Mouse (Mus musculus): ENCODE data around the gene AU021092. TPM values are rescaled to one million over a fixed set of nuclear protein-coding genes. Genes with fewer than 3 reads are reported as not detected.

AU021092 gene
- polyA plus RNA-seq, 1 experiment from 2014 or later: 26.9 TPM

DNA sequence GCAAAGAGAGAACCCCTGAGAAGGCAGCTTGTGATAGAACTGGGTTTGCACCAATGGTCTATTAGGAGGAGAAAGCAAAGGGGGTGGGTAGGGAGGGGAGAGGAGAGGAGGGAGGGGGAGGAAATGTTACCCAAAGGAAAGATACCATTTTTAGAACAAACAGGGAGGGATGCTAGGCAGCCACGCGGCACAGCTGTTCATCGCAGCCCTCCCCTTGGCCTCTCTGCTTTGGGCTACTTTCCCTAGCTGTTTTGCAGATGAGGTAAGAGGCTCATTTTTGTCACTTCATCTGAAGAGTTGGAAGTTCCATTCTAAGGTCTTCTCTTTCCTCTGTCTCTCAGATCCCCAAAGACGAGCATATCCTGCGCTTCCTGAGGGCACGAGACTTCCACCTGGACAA lies 49.5 kb downstream of the AU021092 start:
- no peaks in the 10 kb centered on the region for H3K4me1 ChIP-seq
- H3K36me3 ChIP-seq: no peaks in the 10 kb centered on the region
- no peak overlapping the region for H3K9ac ChIP-seq
- no peak overlapping the region for H3K4me3 ChIP-seq
- WGBS: 82% methylated on average over 6 of the region's 6 CpGs
- ATAC-seq (ENCODE audit: borderline replicate concordance, extremely low read depth, low FRiP score, low TSS enrichment): no peak
- no peaks in the 10 kb centered on the region for H3K27me3 ChIP-seq
- H3K27ac ChIP-seq: no peak overlapping the region
- H3K4me2 ChIP-seq: no peak overlapping the region
- H3K9me3 ChIP-seq: no peaks in the 10 kb centered on the region

DNA sequence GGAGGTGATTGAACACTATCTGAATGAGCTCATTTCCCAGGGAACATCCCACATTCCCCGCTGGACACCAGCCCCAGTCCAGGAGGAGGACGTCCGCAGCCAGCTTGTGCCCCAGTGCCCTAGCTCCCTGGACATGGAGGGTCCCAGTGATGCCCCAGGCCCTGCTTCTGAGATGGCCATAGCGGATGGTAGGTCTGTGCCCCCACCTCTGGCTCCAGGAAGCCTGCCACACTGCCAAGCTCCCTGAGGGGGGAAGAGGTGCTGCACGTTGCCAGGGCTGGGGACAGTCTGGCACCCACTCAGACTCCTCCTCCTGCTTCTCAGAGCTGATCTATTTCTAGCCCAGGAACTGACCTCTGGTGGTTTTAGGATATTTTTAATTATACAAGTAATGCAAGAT lies 53.3 kb downstream of the AU021092 start:
- no peaks in the 10 kb centered on the region for H3K4me1 ChIP-seq
- no peak overlapping the region for H3K9ac ChIP-seq
- no peak overlapping the region for H3K4me2 ChIP-seq
- WGBS: 64% methylated on average over 5 of the region's 5 CpGs
- H3K36me3 ChIP-seq: no peaks in the 10 kb centered on the region
- no peak for ATAC-seq (ENCODE audit: borderline replicate concordance, extremely low read depth, low FRiP score, low TSS enrichment)
- no peak overlapping the region for H3K4me3 ChIP-seq
- H3K27me3 ChIP-seq: no peaks in the 10 kb centered on the region
- no peaks in the 10 kb centered on the region for H3K9me3 ChIP-seq
- H3K27ac ChIP-seq: no peak overlapping the region

DNA sequence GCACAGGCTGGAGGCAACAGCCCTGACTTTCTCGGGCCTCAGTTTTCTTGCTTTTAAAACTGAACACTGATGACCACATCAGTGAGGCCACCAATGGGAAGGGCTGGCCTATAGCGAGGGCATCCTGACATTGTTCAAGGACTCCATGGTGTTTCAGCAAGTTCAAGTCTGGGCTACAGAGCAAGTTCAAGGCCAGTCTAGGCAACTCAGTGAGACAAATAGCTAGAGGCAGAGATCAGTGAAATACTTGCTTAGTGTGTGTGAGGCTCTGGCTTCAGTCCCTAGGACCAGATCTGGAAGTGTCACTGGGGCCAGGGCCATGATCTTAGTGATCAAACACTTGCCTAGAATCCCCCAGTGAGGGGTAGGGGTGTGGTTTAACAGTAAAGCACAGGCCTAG lies 54.1 kb downstream of the AU021092 start:
- Histone ChIP-seq H3K4me2 (no peak overlapping the region), H3K36me3 (no peaks in the 10 kb centered on the region), H3K9ac (no peak overlapping the region), H3K4me1 (no peaks in the 10 kb centered on the region), H3K9me3 (no peaks in the 10 kb centered on the region), H3K4me3 (no peak overlapping the region), H3K27me3 (no peaks in the 10 kb centered on the region), H3K27ac (no peak overlapping the region)
- ATAC-seq (ENCODE audit: borderline replicate concordance, extremely low read depth, low FRiP score, low TSS enrichment): no peak
- WGBS: 78% methylated on average over 2 of the region's 2 CpGs

DNA sequence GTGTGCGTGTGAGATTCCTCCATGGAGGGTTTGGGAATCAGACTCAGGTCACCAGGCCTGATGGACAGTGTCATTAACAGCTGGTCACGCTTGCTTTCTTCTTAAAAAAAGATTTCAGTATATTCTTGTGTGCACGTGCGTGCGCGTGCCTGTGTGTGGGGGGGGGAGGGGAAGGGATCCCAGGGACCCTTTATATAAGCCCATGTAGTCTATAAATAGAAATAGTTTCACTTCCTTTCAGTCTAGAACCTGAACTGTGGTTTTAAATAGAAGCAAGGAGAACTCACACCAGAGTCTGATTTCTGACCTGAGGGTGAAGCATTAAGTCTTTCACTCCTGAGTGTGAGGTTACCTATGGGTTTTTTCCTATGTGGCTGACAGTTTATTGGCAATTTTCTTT lies 57.8 kb downstream of the AU021092 start:
- H3K9ac ChIP-seq: no peak overlapping the region
- H3K27me3 ChIP-seq: no peaks in the 10 kb centered on the region
- ATAC-seq (ENCODE audit: borderline replicate concordance, extremely low read depth, low FRiP score, low TSS enrichment): no peak
- H3K4me2 ChIP-seq: no peak overlapping the region
- WGBS: 68% methylated on average over 6 of the region's 6 CpGs
- no peaks in the 10 kb centered on the region for H3K9me3 ChIP-seq
- H3K36me3 ChIP-seq: no peaks in the 10 kb centered on the region
- H3K4me1 ChIP-seq: no peaks in the 10 kb centered on the region
- no peak overlapping the region for H3K27ac ChIP-seq
- no peak overlapping the region for H3K4me3 ChIP-seq

Small RNA genes within 50 kb of the gene (microRNA-seq; reads per million reads assigned to microRNA genes)
- not detected for gene Gm23689
- not detected for gene Gm26095
- gene Mir6364: not detected

Other genes starting within 250 kb of the AU021092 start
- 0.31 TPM in 1 of 2 replicates, not detected in the other for gene Sept12, start 224.4 kb downstream of the AU021092 start, polyA plus RNA-seq (2015; fragmentation: Nextera tagmentation; extraction: Ambion mirVana)
- 30.2 and 33.8 TPM in 2 replicates for gene Smim22, start 215.0 kb downstream of the AU021092 start, polyA plus RNA-seq (2015; fragmentation: Nextera tagmentation; extraction: Ambion mirVana)
- 53.5 and 60.3 TPM in 2 replicates for gene Rogdi, start 208.7 kb downstream of the AU021092 start, polyA plus RNA-seq (2015; fragmentation: Nextera tagmentation; extraction: Ambion mirVana)
- gene Glyr1, start 172.4 kb downstream of the AU021092 start, polyA plus RNA-seq (2015; fragmentation: Nextera tagmentation; extraction: Ambion mirVana): 149 and 153 TPM in 2 replicates
- 19.8 and 21.4 TPM in 2 replicates for gene Ubn1, start 172.2 kb downstream of the AU021092 start, polyA plus RNA-seq (2015; fragmentation: Nextera tagmentation; extraction: Ambion mirVana)
- gene Ppl, start 89.9 kb downstream of the AU021092 start, polyA plus RNA-seq (2015; fragmentation: Nextera tagmentation; extraction: Ambion mirVana): 6.3 and 6.7 TPM in 2 replicates
- 0.65 and 0.78 TPM in 2 replicates for gene Sec14l5, start 75.2 kb downstream of the AU021092 start, polyA plus RNA-seq (2015; fragmentation: Nextera tagmentation; extraction: Ambion mirVana)
- 22.1 and 24.0 TPM in 2 replicates for gene Nagpa, start 18.3 kb downstream of the AU021092 start, polyA plus RNA-seq (2015; fragmentation: Nextera tagmentation; extraction: Ambion mirVana)
- gene Alg1, start 11.3 kb upstream of the AU021092 start, polyA plus RNA-seq (2015; fragmentation: Nextera tagmentation; extraction: Ambion mirVana): 32.2 and 35.7 TPM in 2 replicates
- 21.4 and 24.8 TPM in 2 replicates for gene Eef2kmt, start 33.7 kb upstream of the AU021092 start, polyA plus RNA-seq (2015; fragmentation: Nextera tagmentation; extraction: Ambion mirVana)